Mouse (Mus musculus) liver, embryonic 18 days (tissue): ENCODE measurements around the gene Kcnj14. TPM values are rescaled to one million over a fixed set of nuclear protein-coding genes. Genes with fewer than 3 reads are reported as not detected.

Experiments
- polyA plus RNA-seq: library from polyadenylated mRNA; depleted of rRNA; stranded (reverse); fragments of >200 nt; gene quantifications from 2 replicates; pipeline ENCODE4 v1.2.3, GENCODE M21; 2012; rRNA removed

Gene Kcnj14
- 0.07 and 0.11 TPM in 2 replicates for polyA plus RNA-seq

GRCm38 (mm10) chr7:45824598-45824997 lies at the start of gene Kcnj14:
TSS of gene Kcnj14 (minus strand) at chr7:45824782.

GRCm38 (mm10) chr7:45872624-45873023 lies 48.0 kb upstream of the Kcnj14 start, which contains the start of gene Kdelr1:
TSS of gene Kdelr1 (plus strand) at chr7:45872772.

DNA sequence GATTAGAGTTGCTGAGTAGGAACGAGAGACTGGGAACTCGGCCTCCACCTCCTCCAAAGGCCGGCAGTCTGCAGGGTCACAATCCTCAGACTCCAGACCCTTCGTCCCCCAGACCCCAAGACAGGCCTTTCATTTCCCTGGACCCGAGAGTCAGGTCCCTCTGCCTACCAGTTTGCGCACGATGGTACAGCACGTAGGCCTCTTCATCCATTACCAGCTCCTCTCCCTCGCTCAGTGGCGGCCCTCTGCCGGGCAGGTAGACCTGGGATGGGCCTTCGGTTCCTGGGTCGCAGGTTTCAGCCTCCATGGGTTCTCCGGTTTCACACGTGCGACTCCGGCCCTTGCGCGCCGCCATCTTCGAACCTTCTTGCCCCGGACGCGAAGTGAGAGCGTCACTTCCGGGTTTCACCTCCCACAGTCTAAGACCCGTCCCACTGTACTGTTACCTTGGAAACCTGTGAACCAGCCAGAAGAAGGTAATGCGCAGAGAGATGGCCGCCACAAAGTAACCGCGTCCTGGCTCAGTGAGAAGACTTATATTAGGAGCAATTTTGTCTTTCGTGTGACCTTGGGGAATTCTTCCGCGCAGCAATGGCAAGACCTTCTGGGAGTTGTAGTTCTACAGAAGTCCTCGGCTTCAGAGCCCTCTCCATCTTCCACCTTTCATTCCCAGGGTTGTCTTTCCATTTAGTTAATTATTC lies 6.0 kb upstream of the Kcnj14 start, which contains the start of gene Grwd1:
Grwd1 (minus strand) TSS at position 518 of the 701 bp plus-strand sequence.

GRCm38 (mm10) chr7:45813787-45814779 lies 10.5 kb downstream of the Kcnj14 start, which contains the start of gene Cyth2:
TSS of gene Cyth2 (minus strand) at chr7:45814581.

GRCm38 (mm10) chr7:45784524-45785372 lies 39.8 kb downstream of the Kcnj14 start, which contains the start of gene Sult2b1:
TSS of gene Sult2b1 (minus strand) at chr7:45784669.

DNA sequence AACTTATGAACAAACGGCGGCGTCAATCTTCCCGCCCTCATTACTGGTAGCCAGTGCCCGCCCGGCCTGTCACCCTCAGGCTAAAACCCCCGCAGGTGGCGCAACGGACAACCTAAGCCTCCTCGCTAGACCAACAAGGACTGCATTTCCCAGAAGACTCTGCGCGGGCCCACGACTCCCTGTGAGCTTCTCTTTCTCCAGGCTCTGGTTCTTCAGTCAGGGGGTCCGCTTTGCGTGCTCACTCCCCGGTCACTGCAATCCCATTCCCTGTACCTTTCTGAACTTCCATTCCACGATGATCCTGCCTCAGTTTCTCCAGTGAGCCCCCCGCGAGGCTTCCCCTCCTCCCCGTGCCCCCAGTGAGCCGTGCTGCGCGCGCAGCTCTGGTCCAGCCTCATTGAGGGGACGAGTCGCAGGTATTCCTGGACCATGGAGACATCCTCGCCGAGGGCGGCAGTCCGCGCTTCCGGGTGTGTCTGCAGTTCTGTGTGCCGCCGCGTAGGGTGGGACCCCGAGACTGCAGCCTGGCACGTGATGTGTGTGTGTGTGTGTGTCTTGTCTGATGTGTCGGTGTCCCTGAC lies 41.0 kb downstream of the Kcnj14 start, which contains the start of gene Lmtk3:
Lmtk3 (plus strand) TSS at position 228 of the 581 bp plus-strand sequence.

Other genes starting within 250 kb of the Kcnj14 start
- 3.1 and 3.5 TPM in 2 replicates for gene Fgf21, start 209.3 kb downstream of the Kcnj14 start, polyA plus RNA-seq
- 0.17 and 0.24 TPM in 2 replicates for gene Fut1, start 207.5 kb downstream of the Kcnj14 start, polyA plus RNA-seq
- 0.09 and 0.12 TPM in 2 replicates for gene Izumo1, start 203.0 kb downstream of the Kcnj14 start, polyA plus RNA-seq
- gene Rasip1, start 197.3 kb downstream of the Kcnj14 start, polyA plus RNA-seq, result 3.2 and 3.6 TPM in 2 replicates
- gene Mamstr, start 184.8 kb downstream of the Kcnj14 start, polyA plus RNA-seq, result 0.50 TPM in 2 replicates
- gene Fut2, start 158.4 kb downstream of the Kcnj14 start, polyA plus RNA-seq, result 0.04 and 0.05 TPM in 2 replicates
- gene Ntn5, start 140.8 kb downstream of the Kcnj14 start, polyA plus RNA-seq, result 0.01 and 0.04 TPM in 2 replicates
- 0.01 and 0.02 TPM in 2 replicates for gene Sec1, start 130.4 kb downstream of the Kcnj14 start, polyA plus RNA-seq
- gene Car11, start 124.9 kb downstream of the Kcnj14 start, polyA plus RNA-seq, result 0.48 and 0.74 TPM in 2 replicates
- gene Dbp, start 119.7 kb downstream of the Kcnj14 start, polyA plus RNA-seq, result 0.84 and 0.87 TPM in 2 replicates
- 485 and 498 TPM in 2 replicates for gene Rpl18, start 109.3 kb downstream of the Kcnj14 start, polyA plus RNA-seq
- 9.6 and 10.4 TPM in 2 replicates for gene Sphk2, start 106.8 kb downstream of the Kcnj14 start, polyA plus RNA-seq
- 0.14 and 0.16 TPM in 2 replicates for gene Fam83e, start 103.6 kb downstream of the Kcnj14 start, polyA plus RNA-seq
- not detected in 2 replicates for gene Spaca4, start 99.0 kb downstream of the Kcnj14 start, polyA plus RNA-seq
- 0.06 and 0.10 TPM in 2 replicates for gene Lmtk3, start 41.0 kb downstream of the Kcnj14 start, polyA plus RNA-seq
- gene Sult2b1, start 40.1 kb downstream of the Kcnj14 start, polyA plus RNA-seq, result 0.13 and 0.35 TPM in 2 replicates
- gene Cyth2, start 10.2 kb downstream of the Kcnj14 start, polyA plus RNA-seq, result 15.6 and 16.9 TPM in 2 replicates
- 8.0 and 8.4 TPM in 2 replicates for gene Grwd1, start 6.2 kb upstream of the Kcnj14 start, polyA plus RNA-seq
- gene Kdelr1, start 48.0 kb upstream of the Kcnj14 start, polyA plus RNA-seq, result 101 and 102 TPM in 2 replicates
- gene Grin2d, start 53.6 kb upstream of the Kcnj14 start, polyA plus RNA-seq, result 0.10 and 0.12 TPM in 2 replicates
- 0.16 and 0.32 TPM in 2 replicates for gene Syngr4, start 71.9 kb upstream of the Kcnj14 start, polyA plus RNA-seq
- 11.3 and 12.3 TPM in 2 replicates for gene Tmem143, start 72.2 kb upstream of the Kcnj14 start, polyA plus RNA-seq
- gene Emp3, start 96.6 kb upstream of the Kcnj14 start, polyA plus RNA-seq, result 32.1 and 34.4 TPM in 2 replicates
- gene Ccdc114, start 99.3 kb upstream of the Kcnj14 start, polyA plus RNA-seq, result 1.1 and 1.6 TPM in 2 replicates
- gene Abcc6, start 205.5 kb upstream of the Kcnj14 start, polyA plus RNA-seq, result 27.5 and 31.7 TPM in 2 replicates
- 13.0 and 17.8 TPM in 2 replicates for gene Nomo1, start 208.9 kb upstream of the Kcnj14 start, polyA plus RNA-seq